Mouse (Mus musculus) intestine, embryonic 14.5 days (tissue): ENCODE results near the gene Lrfn1. TPM values are rescaled to one million over a fixed set of nuclear protein-coding genes. Genes with fewer than 3 reads are reported as not detected.

Experiments used
- ATAC-seq: fragments of 200-750 bp; cut with Nextera tagmentation; replicated peaks from 2 replicates; pipeline ENCODE4 v1.8.0; 2017; ENCODE audit warnings: low read depth, moderate number of reproducible peaks, moderate TSS enrichment, moderate library complexity; ENCODE audit not compliant: low FRiP score, low TSS enrichment
- DNase-seq: peaks from one replicate; pipeline ENCODE4 v3.0.0-alpha.2; 2018; ENCODE audit warnings: low spot score
- H3K27ac ChIP-seq: fragments of 300-500 bp; sonication (generic); 2 replicates; pipeline ENCODE4 v1.5.1; 2014; ENCODE audit warnings: low read depth, mild to moderate bottlenecking, control low read depth
- H3K27me3 ChIP-seq: fragments of 300-500 bp; sonication (generic); replicated peaks from 2 replicates; pipeline ENCODE4 v1.6.1; 2014; ENCODE audit warnings: low read length, control low read depth; ENCODE audit not compliant: control insufficient read depth, insufficient read depth
- H3K36me3 ChIP-seq: fragments of 300-500 bp; sonication (generic); 2 replicates; pipeline ENCODE4 v1.6.1; 2014; ENCODE audit warnings: low read length, control low read depth; ENCODE audit not compliant: control insufficient read depth, insufficient read depth
- H3K4me1 ChIP-seq: fragments of 300-500 bp; sonication (generic); replicated peaks from 2 replicates; pipeline ENCODE4 v1.6.1; 2014; ENCODE audit warnings: low read length, control low read depth, mixed read lengths; ENCODE audit not compliant: control insufficient read depth, insufficient read depth
- H3K4me2 ChIP-seq: fragments of 300-500 bp; sonication (generic); 2 replicates; pipeline ENCODE4 v1.6.1; 2014; ENCODE audit warnings: low read length
- H3K4me3 ChIP-seq: fragments of 300-500 bp; sonication (generic); 2 replicates; pipeline ENCODE4 v1.5.1; 2014; ENCODE audit warnings: low read depth, low read length, control low read depth, mixed read lengths
- H3K9ac ChIP-seq: fragments of 300-500 bp; sonication (generic); 2 replicates; pipeline ENCODE4 v1.6.1; 2014; ENCODE audit warnings: mild to moderate bottlenecking, low read length
- H3K9me3 ChIP-seq: fragments of 300-500 bp; sonication (generic); 2 replicates; pipeline ENCODE4 v1.6.1; 2016; ENCODE audit warnings: low read length, control low read depth; ENCODE audit not compliant: control insufficient read depth
- WGBS: fragments of 180-500 bp; shearing (Covaris S2); extraction: QIAGEN DNeasy Blood & Tissue Kit; methylation state at CpG from one replicate; pipeline ENCODE4 v1.1.7; 2014; 5-methylcytosine and 5-hydroxymethylcytosine counted together
- polyA plus RNA-seq: library from polyadenylated mRNA; unstranded; fragments of >200 nt; fragmentation: Nextera tagmentation; extraction: Ambion mirVana; gene quantifications from 2 replicates; pipeline ENCODE4 v1.2.1, GENCODE M21; 2014

The Lrfn1 gene
- 3.6 and 4.1 TPM in 2 replicates for polyA plus RNA-seq

DNA sequence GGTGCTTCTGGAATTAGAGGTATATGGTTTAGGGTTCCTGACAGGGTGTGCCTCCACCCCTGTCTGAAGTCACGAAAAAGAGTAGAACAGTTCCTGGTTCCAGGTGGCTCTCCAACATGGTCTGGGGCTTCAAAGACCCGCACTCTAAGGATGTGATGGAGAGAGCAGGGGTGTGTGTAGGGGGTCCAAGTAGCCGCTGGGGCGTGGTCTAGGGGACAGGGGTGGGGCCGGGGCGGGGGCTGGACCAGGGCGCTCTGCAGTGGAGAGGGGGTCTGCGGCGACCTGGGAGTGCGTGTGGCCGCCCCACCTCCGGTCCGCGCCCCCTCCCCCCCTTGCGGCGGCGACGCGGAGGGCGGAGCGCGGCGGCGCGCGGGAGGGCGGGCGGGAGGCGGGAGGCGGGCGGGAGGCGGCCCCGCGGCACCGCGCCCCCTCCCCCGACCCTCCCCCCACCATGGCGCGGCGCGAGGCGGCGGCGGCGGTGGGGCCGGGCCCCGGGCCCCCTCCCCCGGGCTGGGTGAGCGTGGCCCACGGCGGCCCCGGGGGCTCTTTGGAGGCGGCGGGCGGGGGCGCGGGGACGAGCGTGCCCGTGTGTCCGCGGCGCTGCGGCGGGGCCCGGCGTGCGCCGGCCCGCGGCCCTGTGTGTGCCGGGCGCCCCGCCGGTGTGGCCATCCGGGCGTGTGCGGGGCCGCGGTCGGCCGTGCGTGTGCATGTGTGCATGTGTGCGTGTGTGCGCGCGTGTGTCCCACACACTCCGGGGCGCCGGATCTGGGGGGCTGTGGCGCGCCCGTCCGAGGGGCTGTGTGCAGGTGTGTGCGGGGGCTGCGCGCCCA is at the start of gene Lrfn1:
TSS of gene Lrfn1 (plus strand) at position 450 of the 830 bp plus-strand sequence.
- DNase-seq (peak; percentile 63), ATAC-seq (peak; percentile 72)
- WGBS, result 1% methylated on average over 46 of the region's 97 CpGs
- H3K4me3 ChIP-seq, result peak within 1 kb of the TSS; percentile 73
- H3K9ac ChIP-seq, result peak within 1 kb of the TSS; percentile 79
- H3K4me1 ChIP-seq, result peaks cover 7% of the 10 kb centered on the region
- H3K27me3 ChIP-seq, result no peaks in the 10 kb centered on the region
- H3K27ac ChIP-seq, result no peak within 1 kb of the TSS
- H3K36me3 ChIP-seq, result peaks cover 5% of the 10 kb centered on the region; the same call in 1 of the 2 replicates
- H3K4me2 ChIP-seq, result peak within 1 kb of the TSS; percentile 88
- H3K9me3 ChIP-seq, result no peaks in the 10 kb centered on the region

DNA sequence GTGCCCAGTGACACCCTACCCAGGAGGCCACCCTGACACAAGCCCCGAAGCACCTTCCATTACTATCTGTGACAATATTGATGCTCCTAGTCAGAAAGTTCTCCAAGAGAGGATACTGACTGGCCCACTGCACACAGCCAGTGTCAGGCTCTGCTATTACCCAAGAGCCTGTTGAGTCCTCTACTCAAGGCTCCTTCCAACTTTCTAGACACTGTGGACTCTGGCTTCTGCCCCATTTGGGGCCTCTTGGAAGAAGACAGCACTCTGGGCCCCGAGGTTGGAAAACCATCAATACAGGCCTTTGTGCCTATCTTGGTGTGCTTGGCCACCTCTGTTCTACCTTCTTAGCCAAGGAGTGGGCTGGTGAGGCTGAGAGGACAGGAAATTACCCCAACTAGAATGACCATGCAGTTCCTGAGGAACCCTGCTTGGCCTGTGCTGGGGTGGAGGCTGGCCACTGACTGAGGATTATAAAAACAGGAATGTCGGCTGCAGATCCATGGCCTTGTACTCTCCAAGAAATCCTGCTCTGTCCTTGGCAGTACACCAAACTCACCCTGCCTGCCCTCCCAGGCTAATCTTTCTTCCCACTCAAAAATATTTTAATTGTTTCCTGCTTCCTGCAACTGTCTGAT is 40.8 kb upstream of the Lrfn1 start:
- Histone ChIP-seq H3K4me3 (no peak overlapping the region), H3K4me2 (no peak overlapping the region), H3K9ac (no peak overlapping the region), H3K27ac (no peak overlapping the region), H3K36me3 (peaks cover 88% of the 10 kb centered on the region), H3K4me1 (0 out of 2 replicates have a peak, but pooled peaks cover 2% of the 10 kb centered on the region), H3K9me3 (no peaks in the 10 kb centered on the region), H3K27me3 (no peaks in the 10 kb centered on the region)
- 80% methylated on average over 3 of the region's 3 CpGs for WGBS
- ATAC-seq (no peak), DNase-seq (no peak)

DNA sequence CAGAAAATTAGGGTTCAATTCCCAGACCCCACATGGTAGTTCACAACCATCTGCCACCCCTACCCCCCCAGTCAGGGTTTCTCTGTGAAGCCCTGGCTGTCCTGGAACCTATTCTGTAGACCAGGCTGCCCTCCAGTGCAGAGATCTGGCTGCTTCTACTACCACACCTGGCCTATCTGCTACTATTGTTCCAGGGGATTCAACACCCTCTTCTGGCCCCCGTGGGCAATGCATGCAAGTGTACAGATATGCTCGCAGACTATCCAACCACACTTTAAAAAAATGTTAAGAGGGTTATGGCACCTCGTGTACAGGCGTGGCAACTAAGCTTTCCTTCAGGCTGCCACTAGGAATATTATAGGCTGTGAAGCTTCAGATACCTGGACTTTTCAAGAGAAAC is 39.0 kb upstream of the Lrfn1 start:
- H3K4me3 ChIP-seq, result no peak overlapping the region
- no peak overlapping the region for H3K4me2 ChIP-seq
- H3K4me1 ChIP-seq, result 0 out of 2 replicates have a peak, but pooled peaks cover 2% of the 10 kb centered on the region
- no peak for ATAC-seq
- H3K9me3 ChIP-seq, result no peaks in the 10 kb centered on the region
- no peak overlapping the region for H3K9ac ChIP-seq
- no peak overlapping the region for H3K27ac ChIP-seq
- no peak for DNase-seq
- no peaks in the 10 kb centered on the region for H3K27me3 ChIP-seq
- H3K36me3 ChIP-seq, result peaks cover 84% of the 10 kb centered on the region
- 87% methylated on average over 4 of the region's 4 CpGs for whole genome bisulfite sequencing

DNA sequence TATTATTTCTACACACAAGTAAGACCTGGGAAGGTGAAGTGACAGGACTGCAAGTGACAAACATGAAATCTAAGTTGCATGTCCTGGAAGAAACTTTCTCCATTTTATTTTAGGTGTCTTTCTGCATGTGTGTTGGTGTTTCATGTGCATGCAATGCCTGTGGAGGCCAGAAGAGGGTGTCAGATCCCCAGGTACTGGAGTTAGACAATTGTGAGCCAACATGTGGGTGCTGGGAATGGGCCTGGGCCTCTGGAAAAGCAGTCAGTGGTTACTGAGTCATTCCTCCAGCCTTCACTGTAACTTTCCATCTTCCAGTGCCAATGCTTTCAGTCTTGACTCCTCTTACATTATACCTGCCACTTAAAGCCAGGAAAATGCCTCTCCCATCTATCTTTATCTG is 34.4 kb upstream of the Lrfn1 start:
- Histone ChIP-seq H3K4me2 (no peak overlapping the region), H3K36me3 (peaks cover 88% of the 10 kb centered on the region), H3K27me3 (no peaks in the 10 kb centered on the region), H3K27ac (no peak overlapping the region), H3K9ac (no peak overlapping the region), H3K4me1 (peaks cover 9% of the 10 kb centered on the region; the same call in 1 of the 2 replicates), H3K4me3 (no peak overlapping the region), H3K9me3 (no peaks in the 10 kb centered on the region)
- DNase-seq (no peak), ATAC-seq (no peak)

DNA sequence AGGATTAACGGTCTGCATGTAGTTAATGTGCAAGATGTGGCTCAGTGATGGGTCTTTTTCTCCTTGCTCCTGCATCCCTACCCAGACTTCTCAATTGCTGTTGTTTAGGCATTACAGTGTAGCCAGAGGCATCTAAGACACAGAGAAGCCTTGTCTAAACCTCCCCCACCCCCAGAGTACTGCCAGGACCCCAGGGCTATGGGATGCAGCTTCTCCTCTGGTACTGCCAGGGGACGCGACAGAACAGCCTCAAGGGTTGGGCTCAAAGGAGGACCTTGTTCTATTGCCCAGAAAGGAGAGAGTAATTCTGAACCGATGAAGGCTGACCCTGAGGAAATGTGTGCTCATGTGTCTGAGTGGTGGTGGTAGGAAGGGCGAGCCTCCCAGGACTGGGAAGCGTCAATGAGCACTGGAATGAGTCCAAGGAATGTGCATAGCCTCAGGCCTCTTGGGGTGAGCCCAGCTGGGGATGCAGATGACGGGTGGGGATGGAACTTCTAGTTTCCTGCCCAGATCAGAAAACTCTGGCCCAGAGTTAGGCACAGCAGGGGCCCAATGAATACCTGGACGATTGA is 33.6 kb upstream of the Lrfn1 start:
- H3K9me3 ChIP-seq, result no peaks in the 10 kb centered on the region
- H3K4me3 ChIP-seq, result no peak overlapping the region
- ATAC-seq (no peak; the same call in 1 of the 2 replicates), DNase-seq (no peak)
- H3K4me1 ChIP-seq, result peaks cover 9% of the 10 kb centered on the region; the same call in 1 of the 2 replicates
- no peak overlapping the region for H3K4me2 ChIP-seq
- no peak overlapping the region for H3K27ac ChIP-seq
- H3K9ac ChIP-seq, result no peak overlapping the region
- 62% methylated on average over 8 of the region's 8 CpGs for WGBS
- peaks cover 88% of the 10 kb centered on the region for H3K36me3 ChIP-seq
- H3K27me3 ChIP-seq, result no peaks in the 10 kb centered on the region

DNA sequence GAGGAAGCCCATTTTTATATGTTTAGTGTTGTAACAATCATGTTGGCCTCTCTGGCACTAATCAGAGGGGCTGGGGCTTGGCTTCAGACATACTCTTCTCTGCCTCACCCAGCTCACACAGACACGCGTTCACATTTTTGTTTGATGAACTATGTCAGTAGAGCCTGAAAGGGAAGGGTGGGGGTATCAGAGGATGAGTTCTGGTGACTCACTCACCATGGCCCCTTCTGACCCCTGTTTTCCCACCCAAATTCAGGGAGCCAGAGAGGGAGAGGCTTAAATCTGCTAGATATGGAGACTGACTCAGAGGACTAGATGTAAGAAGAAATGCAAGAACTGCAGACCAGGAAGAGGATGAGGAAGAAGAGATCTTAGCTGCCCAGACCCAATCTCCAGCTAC is 32.4 kb upstream of the Lrfn1 start:
- DNase-seq (no peak), ATAC-seq (no peak)
- Histone ChIP-seq H3K27ac (0 out of 2 replicates have a peak overlapping the region, but pooled peaks have one; percentile 5), H3K9me3 (no peaks in the 10 kb centered on the region), H3K4me3 (no peak overlapping the region), H3K4me1 (peaks cover 9% of the 10 kb centered on the region; the same call in 1 of the 2 replicates), H3K27me3 (no peaks in the 10 kb centered on the region), H3K36me3 (peaks cover 86% of the 10 kb centered on the region), H3K9ac (no peak overlapping the region), H3K4me2 (no peak overlapping the region)
- WGBS, result 83% methylated on average over 2 of the region's 2 CpGs

DNA sequence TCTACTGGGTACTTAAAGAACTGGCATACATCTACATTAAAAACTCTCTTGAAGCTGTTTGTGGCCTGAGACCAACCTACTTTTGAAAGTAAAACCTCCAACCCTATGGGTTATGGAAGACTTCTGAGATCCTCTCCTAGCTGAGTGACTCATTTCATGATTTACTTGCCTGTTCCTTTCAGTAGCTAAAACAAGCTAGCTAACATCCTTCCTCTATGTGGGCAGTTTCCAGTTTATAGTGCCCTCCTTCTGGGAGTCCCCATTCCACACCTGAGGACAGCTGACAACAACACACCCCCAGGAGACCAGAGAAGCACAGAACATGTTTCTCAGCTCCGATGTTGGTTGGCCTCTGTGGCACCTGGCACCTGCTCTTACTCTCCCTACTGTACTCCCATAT is 28.8 kb upstream of the Lrfn1 start:
- DNase-seq (no peak), ATAC-seq (no peak)
- Histone ChIP-seq H3K4me3 (no peak overlapping the region), H3K27ac (no peak overlapping the region), H3K9me3 (no peaks in the 10 kb centered on the region), H3K9ac (no peak overlapping the region), H3K36me3 (peaks cover 58% of the 10 kb centered on the region), H3K27me3 (no peaks in the 10 kb centered on the region), H3K4me2 (no peak overlapping the region), H3K4me1 (peaks cover 9% of the 10 kb centered on the region; the same call in 1 of the 2 replicates)
- WGBS, result 85% methylated on average over 1 of the region's 1 CpGs

DNA sequence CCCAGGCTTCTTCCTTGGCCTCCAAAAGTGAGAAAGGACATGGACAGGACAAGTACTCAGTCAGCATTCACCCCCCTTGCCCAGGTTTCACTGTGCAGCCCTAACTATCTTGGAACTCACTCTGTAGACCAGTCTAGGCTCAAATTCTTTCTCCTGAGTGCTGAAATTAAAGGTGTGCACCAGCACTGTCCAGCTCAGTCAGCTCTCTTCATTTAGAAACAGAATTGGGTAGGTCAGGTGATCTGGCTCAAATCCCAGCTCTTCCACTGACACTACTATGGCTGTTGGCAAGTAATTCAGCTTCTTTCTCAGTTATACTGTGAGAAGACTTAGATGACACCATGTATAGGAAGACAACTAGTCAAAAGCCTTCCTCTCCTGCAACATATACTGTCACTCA is 24.0 kb upstream of the Lrfn1 start:
- H3K4me2 ChIP-seq, result no peak overlapping the region
- no peak for ATAC-seq

More for the DNA sequence above, 24.0 kb upstream of the Lrfn1 start:
- Histone ChIP-seq H3K27me3 (no peaks in the 10 kb centered on the region), H3K4me1 (no peaks in the 10 kb centered on the region), H3K36me3 (peaks cover 28% of the 10 kb centered on the region), H3K9ac (no peak overlapping the region), H3K27ac (no peak overlapping the region), H3K4me3 (no peak overlapping the region), H3K9me3 (no peaks in the 10 kb centered on the region)
- no peak for DNase-seq
